Mouse (Mus musculus): ENCODE measurements at regions not wholly inside any gene's neighbourhood (a gene's known extent, or its start where the extent isn't known, plus 50 kb on each side); places are given as distances from the start of the nearest gene placed in this dataset.
"Not testable (repeated sequence)": the region's sequence is repeated elsewhere in the genome, so short reads cannot be mapped to it uniquely, and the experiment has no call there.

DNA sequence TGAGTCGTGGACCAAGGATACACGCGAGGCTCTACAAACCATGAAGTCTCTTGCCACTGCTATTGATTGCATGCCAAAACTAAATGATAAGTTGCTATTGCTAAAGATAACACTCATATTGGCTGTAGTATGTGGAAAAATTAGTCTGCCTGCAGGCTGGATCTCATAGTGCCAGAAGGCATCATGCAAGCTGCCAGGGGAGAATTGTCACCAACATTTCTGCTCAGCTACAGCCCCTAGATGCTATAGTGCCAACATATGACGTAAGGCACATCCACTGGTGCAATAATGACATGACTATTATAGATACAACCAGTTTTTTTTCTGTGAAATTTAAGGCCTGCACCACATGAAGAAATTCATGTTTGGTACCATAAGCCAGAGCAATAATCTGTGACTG lies 427.1 kb downstream of the Dad1 start:
- no peaks in the 10 kb centered on the region for H3K27me3 ChIP-seq (replicated peaks; ENCODE audit: control insufficient read depth, insufficient read depth, low read length)
- H3K27ac ChIP-seq (ENCODE audit: insufficient read depth, low read depth, low read length), result no peak overlapping the region
- no peak overlapping the region for H3K4me3 ChIP-seq (ENCODE audit: insufficient read depth, low read depth, low read length)
- no peaks in the 10 kb centered on the region for H3K4me1 ChIP-seq (ENCODE audit: control insufficient read depth, insufficient read depth, low read length)
- DNase-seq, result no peak
- WGBS, result 92% methylated on average over 4 of the region's 4 CpGs
- no peaks in the 10 kb centered on the region for H3K36me3 ChIP-seq (ENCODE audit: control insufficient read depth, insufficient read depth, low read length)
- TF ChIP-seq CTCF (conservative IDR thresholded peaks at IDR 0.05; ENCODE audit: insufficient read depth, insufficient read length, low read depth, low read length), result no peak
- TF ChIP-seq POLR2A (IDR thresholded peaks at IDR 0.05; ENCODE audit: low read depth, low read length), result no peak

DNA sequence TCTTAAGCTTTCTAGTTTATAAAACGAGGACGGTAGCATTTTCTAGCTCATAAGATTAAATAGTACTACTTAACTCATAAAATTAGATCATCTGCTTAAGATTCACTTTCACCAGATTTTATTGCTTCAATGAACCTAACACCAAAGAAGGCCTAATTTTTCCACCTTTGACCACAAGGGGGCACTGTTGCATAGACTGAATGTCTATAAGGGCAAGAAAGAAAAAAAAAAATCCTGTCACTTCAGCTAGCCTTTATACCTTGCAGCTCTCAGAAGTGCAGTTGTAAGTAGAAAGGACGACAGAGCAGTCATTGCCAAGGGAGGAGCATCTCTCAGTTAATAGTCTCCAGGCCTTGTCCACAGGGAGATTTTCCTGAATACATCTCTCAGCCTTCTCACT lies 447.7 kb downstream of the Dad1 start:
- no peak overlapping the region for H3K27ac ChIP-seq (ENCODE audit: insufficient read depth, low read depth, low read length)
- no peaks in the 10 kb centered on the region for H3K27me3 ChIP-seq (replicated peaks; ENCODE audit: control insufficient read depth, insufficient read depth, low read length)
- no peaks in the 10 kb centered on the region for H3K36me3 ChIP-seq (ENCODE audit: control insufficient read depth, insufficient read depth, low read length)
- TF ChIP-seq CTCF (conservative IDR thresholded peaks at IDR 0.05; ENCODE audit: insufficient read depth, insufficient read length, low read depth, low read length) (no peak), POLR2A (IDR thresholded peaks at IDR 0.05; ENCODE audit: low read depth, low read length) (no peak)
- DNase-seq, result peak; percentile 58
- WGBS, result 11% methylated on average over 3 of the region's 3 CpGs
- H3K4me1 ChIP-seq (ENCODE audit: control insufficient read depth, insufficient read depth, low read length), result no peaks in the 10 kb centered on the region
- H3K4me3 ChIP-seq (ENCODE audit: insufficient read depth, low read depth, low read length), result no peak overlapping the region

DNA sequence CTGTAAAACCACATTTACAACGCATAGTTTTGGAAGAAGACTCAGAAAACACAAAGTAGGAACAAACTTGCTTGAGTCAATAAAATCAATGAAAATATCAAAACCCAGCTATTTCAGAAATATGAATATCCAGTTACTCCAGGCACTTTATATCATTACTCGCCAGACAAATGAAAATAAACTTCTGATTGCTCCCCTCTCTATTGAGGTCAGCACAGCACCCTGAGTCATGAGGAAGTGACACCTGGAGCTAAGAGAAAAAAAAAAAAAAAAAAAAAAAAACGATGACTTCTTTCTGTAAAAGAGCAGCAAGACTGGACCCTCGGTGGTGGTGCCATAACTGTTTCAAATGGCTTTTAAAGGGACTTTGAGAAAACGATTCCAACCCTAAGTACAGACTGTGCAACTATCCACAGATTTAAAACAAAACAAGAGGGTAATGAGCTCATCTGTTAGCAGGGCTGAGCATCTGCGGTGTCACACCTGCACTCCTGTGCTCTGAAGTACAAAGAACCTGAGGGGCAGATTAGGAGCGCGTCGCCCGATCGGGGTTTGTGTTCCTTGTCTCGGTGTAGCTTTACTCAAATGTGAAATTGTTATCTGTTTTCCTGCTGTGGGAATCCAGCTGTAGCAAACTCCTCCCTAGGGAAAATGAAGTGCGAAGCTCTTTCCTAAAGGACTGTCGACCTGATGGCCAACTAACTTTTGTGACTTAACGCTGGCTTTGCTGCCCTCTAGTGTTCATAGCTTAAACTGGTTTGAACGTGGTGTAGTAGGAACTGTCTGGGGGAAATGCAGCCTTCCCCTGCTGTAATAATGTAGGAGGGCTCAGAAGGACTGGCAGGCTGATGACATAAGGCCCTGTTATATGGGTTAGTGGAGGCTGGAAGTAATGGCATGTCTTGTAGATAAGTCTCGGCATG lies 449.9 kb downstream of the Dad1 start:
- Histone ChIP-seq H3K36me3 (ENCODE audit: control insufficient read depth, insufficient read depth, low read length) (no peaks in the 10 kb centered on the region), H3K27me3 (replicated peaks; ENCODE audit: control insufficient read depth, insufficient read depth, low read length) (no peaks in the 10 kb centered on the region), H3K27ac (ENCODE audit: insufficient read depth, low read depth, low read length) (no peak overlapping the region), H3K4me1 (ENCODE audit: control insufficient read depth, insufficient read depth, low read length) (no peaks in the 10 kb centered on the region), H3K4me3 (ENCODE audit: insufficient read depth, low read depth, low read length) (no peak overlapping the region)
- TF ChIP-seq POLR2A (IDR thresholded peaks at IDR 0.05; ENCODE audit: low read depth, low read length) (no peak), CTCF (conservative IDR thresholded peaks at IDR 0.05; ENCODE audit: insufficient read depth, insufficient read length, low read depth, low read length) (peak; percentile 55)
- WGBS, result 25% methylated on average over 17 of the region's 17 CpGs
- peak; percentile 58 for DNase-seq

DNA sequence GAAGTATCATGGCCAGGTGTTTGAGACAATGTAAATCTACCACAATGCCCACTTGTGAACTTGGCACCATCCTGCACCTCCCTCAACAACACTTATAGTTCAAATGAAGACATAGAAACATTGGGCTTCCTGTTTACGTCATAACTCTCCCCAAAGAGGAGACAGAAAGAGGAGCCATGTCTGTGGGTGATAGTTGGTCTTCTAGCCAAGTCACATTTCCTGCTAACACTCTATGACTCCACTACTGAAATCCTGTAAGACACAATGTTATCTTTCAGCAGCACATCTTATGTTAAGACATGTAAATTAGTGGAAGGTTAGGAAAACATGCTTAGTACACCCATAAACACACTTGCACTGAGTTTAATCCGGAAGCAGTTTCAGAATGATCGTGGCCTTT lies 451.4 kb downstream of the Dad1 start:
- TF ChIP-seq POLR2A (IDR thresholded peaks at IDR 0.05; ENCODE audit: low read depth, low read length), result no peak
- TF ChIP-seq CTCF (conservative IDR thresholded peaks at IDR 0.05; ENCODE audit: insufficient read depth, insufficient read length, low read depth, low read length), result no peak
- Histone ChIP-seq H3K4me1 (ENCODE audit: control insufficient read depth, insufficient read depth, low read length) (no peaks in the 10 kb centered on the region), H3K36me3 (ENCODE audit: control insufficient read depth, insufficient read depth, low read length) (no peaks in the 10 kb centered on the region), H3K4me3 (ENCODE audit: insufficient read depth, low read depth, low read length) (no peak overlapping the region), H3K27ac (ENCODE audit: insufficient read depth, low read depth, low read length) (no peak overlapping the region), H3K27me3 (replicated peaks; ENCODE audit: control insufficient read depth, insufficient read depth, low read length) (no peaks in the 10 kb centered on the region)
- WGBS, result 83% methylated on average over 3 of the region's 3 CpGs
- no peak for DNase-seq

DNA sequence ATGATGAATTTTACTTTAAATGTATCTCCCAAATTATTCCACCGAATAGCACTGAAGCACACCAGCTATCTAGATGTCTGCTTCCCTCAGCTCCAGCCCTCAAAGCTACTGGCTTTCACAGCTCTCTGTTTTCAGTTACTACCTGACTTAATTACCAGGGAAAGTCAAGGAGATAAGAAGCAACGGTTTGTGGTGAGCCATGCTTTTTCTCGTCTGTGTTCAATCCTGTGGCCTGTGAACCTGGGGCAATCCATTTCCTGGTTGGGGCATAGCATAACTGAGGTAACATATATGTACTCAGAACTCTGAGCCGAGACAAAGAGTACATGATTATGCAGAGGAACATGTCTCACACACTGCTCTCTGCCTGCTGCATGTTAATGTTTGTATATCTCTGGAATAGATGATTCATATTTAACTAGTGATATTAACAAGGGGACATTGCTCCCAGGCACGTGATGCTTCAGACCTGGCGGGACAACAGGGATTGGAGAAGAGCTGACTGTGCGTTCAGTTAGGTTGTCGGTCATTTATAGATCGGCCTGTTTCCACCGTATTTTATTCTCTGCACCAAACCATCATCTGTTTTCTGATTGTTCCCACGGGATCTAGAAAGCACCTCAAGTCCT lies 453.3 kb downstream of the Dad1 start:
- Histone ChIP-seq H3K4me3 (ENCODE audit: insufficient read depth, low read depth, low read length) (no peak overlapping the region), H3K27ac (ENCODE audit: insufficient read depth, low read depth, low read length) (no peak overlapping the region), H3K27me3 (replicated peaks; ENCODE audit: control insufficient read depth, insufficient read depth, low read length) (no peaks in the 10 kb centered on the region), H3K36me3 (ENCODE audit: control insufficient read depth, insufficient read depth, low read length) (no peaks in the 10 kb centered on the region), H3K4me1 (ENCODE audit: control insufficient read depth, insufficient read depth, low read length) (no peaks in the 10 kb centered on the region)
- WGBS, result 81% methylated on average over 11 of the region's 11 CpGs
- TF ChIP-seq POLR2A (IDR thresholded peaks at IDR 0.05; ENCODE audit: low read depth, low read length) (no peak), CTCF (conservative IDR thresholded peaks at IDR 0.05; ENCODE audit: insufficient read depth, insufficient read length, low read depth, low read length) (no peak)
- no peak for DNase-seq

DNA sequence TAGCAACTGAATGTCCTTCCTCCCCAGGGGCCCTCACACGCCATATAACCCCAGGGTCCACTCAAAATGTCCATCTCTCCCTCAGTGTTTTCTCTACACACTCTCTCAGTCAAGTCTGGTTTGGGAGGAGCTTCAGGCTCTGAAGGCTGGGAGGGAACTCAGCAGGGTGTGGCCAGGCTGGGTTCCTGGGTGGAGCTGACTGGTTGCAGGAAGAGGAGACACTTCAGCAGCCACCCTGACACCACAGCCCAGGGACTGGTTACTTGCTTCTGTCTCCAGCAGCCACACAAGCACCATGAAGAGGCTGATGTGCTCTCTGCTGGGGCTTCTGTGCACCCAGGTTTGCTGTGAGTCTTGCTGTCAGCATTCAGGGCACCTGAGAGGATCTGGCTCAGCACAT lies 458.7 kb downstream of the Dad1 start:
- WGBS, result 66% methylated on average over 1 of the region's 1 CpGs
- H3K4me3 ChIP-seq (ENCODE audit: insufficient read depth, low read depth, low read length); H3K27ac ChIP-seq (ENCODE audit: insufficient read depth, low read depth, low read length); H3K36me3 ChIP-seq (ENCODE audit: control insufficient read depth, insufficient read depth, low read length); H3K4me1 ChIP-seq (ENCODE audit: control insufficient read depth, insufficient read depth, low read length); H3K27me3 ChIP-seq (replicated peaks; ENCODE audit: control insufficient read depth, insufficient read depth, low read length); DNase-seq: not testable (repeated sequence)

DNA sequence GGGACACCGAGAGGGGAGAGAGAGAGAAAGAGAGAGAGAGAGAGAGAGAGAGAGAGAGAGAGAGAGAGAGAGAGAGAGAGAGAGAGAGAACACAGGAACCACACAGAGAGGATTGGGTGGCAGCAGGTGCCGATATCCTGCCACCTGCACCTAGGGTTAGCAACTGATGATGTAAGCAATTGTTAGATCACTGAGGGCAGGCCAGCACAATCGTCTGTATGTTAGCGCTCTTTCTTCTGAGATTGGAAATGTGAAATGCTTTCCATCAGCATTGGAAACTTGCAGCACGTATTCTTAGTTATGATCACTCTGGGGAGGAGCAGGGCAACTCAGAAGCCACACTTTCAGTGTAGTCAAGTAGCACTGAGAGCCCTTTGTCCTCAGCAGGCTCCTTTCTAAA lies 459.4 kb downstream of the Dad1 start:
- no peaks in the 10 kb centered on the region for H3K36me3 ChIP-seq (ENCODE audit: control insufficient read depth, insufficient read depth, low read length)
- DNase-seq, result no peak
- H3K27me3 ChIP-seq (replicated peaks; ENCODE audit: control insufficient read depth, insufficient read depth, low read length), result no peaks in the 10 kb centered on the region
- no peak overlapping the region for H3K27ac ChIP-seq (ENCODE audit: insufficient read depth, low read depth, low read length)
- H3K4me3 ChIP-seq (ENCODE audit: insufficient read depth, low read depth, low read length), result no peak overlapping the region
- 78% methylated on average over 5 of the region's 5 CpGs for WGBS
- no peak for TF ChIP-seq CTCF (conservative IDR thresholded peaks at IDR 0.05; ENCODE audit: insufficient read depth, insufficient read length, low read depth, low read length)
- no peak for TF ChIP-seq POLR2A (IDR thresholded peaks at IDR 0.05; ENCODE audit: low read depth, low read length)
- H3K4me1 ChIP-seq (ENCODE audit: control insufficient read depth, insufficient read depth, low read length), result no peaks in the 10 kb centered on the region

DNA sequence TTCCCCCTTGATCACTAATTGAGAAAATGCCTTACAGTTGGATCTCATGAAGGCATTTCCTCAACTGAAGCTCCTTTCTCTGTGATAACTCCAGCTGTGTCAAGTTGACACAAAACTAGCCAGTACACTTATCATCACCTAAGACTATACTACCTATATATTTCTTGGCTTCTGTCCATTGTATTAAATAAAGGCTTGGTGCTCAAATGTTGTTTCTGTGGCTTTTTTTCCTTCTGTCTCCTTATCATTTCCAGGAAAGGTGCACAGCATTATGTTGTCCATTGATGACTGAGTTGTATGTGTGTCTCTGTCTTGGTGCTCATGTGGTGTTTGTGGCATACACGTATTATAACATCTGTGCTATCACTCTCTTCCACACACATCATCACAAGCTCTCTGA lies 461.5 kb downstream of the Dad1 start:
- H3K27ac ChIP-seq (ENCODE audit: insufficient read depth, low read depth, low read length); H3K4me3 ChIP-seq (ENCODE audit: insufficient read depth, low read depth, low read length); DNase-seq; H3K27me3 ChIP-seq (replicated peaks; ENCODE audit: control insufficient read depth, insufficient read depth, low read length); H3K4me1 ChIP-seq (ENCODE audit: control insufficient read depth, insufficient read depth, low read length); H3K36me3 ChIP-seq (ENCODE audit: control insufficient read depth, insufficient read depth, low read length): not testable (repeated sequence)
- WGBS, result 90% methylated on average over 1 of the region's 1 CpGs

DNA sequence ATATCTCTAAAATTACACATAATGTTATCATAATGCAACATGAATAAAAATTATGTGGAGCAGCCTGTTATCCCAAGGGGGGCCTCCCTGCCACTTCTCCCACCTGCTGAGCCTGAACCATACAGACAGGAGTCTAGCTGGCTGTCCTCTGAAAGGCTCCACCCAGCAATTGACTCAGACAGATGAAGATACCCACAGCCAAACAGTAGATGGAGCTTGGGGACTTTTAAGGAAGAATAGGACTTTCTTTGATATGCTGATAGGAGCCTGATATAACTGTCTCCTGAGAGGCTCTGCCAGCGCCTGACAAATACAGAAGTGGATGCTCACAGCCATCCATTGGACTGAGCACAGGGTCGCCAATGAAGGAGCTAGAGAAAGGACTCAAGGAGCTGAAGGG lies 468.4 kb downstream of the Dad1 start:
- not testable (repeated sequence) for H3K36me3 ChIP-seq (ENCODE audit: control insufficient read depth, insufficient read depth, low read length); H3K27me3 ChIP-seq (replicated peaks; ENCODE audit: control insufficient read depth, insufficient read depth, low read length); DNase-seq; H3K4me3 ChIP-seq (ENCODE audit: insufficient read depth, low read depth, low read length); H3K4me1 ChIP-seq (ENCODE audit: control insufficient read depth, insufficient read depth, low read length); H3K27ac ChIP-seq (ENCODE audit: insufficient read depth, low read depth, low read length)
- WGBS, result 72% methylated on average over 2 of the region's 2 CpGs

Data from kidney, adult 2 months (tissue).